Mouse (Mus musculus): ENCODE data around the gene Dnm3. TPM values are rescaled to one million over a fixed set of nuclear protein-coding genes. Genes with fewer than 3 reads are reported as not detected.

The Dnm3 gene
- total RNA-seq (2021), result 1 to 10 TPM; 3.4 to 5.9 TPM
- long read RNA-seq, experiment 1, partial matches to known transcripts, result 2 of 5 reads
- long read RNA-seq, experiment 1, other reads (novel, unspliced or antisense), result 3 of 5 reads
- long read RNA-seq, experiment 2, partial matches to known transcripts, result 1 of 12 reads
- long read RNA-seq, experiment 2, other reads (novel, unspliced or antisense), result 11 of 12 reads

- peak; percentile 83 for DNase-seq (ENCODE audit: low spot score)
Measured at GRCm38 (mm10) chr1:162477246-162478209, at the start of gene Dnm3. Gene Dnm3 (minus strand): TSS chr1:162478034.

- no peak for DNase-seq (ENCODE audit: low spot score)
Measured at GRCm38 (mm10) chr1:162515116-162515515, 37.3 kb upstream of the Dnm3 start.

GRCm38 (mm10) chr1:162510013-162510356, 32.2 kb upstream of the Dnm3 start:
- no peak for DNase-seq (ENCODE audit: low spot score)

GRCm38 (mm10) chr1:162509329-162510012, 31.6 kb upstream of the Dnm3 start:
- peak; percentile 64 for DNase-seq (ENCODE audit: low spot score)

GRCm38 (mm10) chr1:162508211-162509005, 30.6 kb upstream of the Dnm3 start:
- DNase-seq (ENCODE audit: low spot score), result no peak

- no peak for DNase-seq (ENCODE audit: low spot score)
Measured at GRCm38 (mm10) chr1:162506516-162506915, 28.7 kb upstream of the Dnm3 start.

GRCm38 (mm10) chr1:162505649-162506048, 27.8 kb upstream of the Dnm3 start:
- DNase-seq (ENCODE audit: low spot score), result no peak

GRCm38 (mm10) chr1:162476531-162477080, 1.2 kb downstream of the Dnm3 start:
- no peak for DNase-seq (ENCODE audit: low spot score)

- no peak for DNase-seq (ENCODE audit: low spot score)
Measured at GRCm38 (mm10) chr1:162472949-162473348, 4.9 kb downstream of the Dnm3 start.

GRCm38 (mm10) chr1:162471089-162471488, 6.7 kb downstream of the Dnm3 start:
- DNase-seq (ENCODE audit: low spot score), result no peak

- DNase-seq (ENCODE audit: low spot score), result no peak
Measured at GRCm38 (mm10) chr1:162469752-162470280, 8.0 kb downstream of the Dnm3 start.

- DNase-seq (ENCODE audit: low spot score), result no peak
Measured at GRCm38 (mm10) chr1:162463676-162464075, 14.2 kb downstream of the Dnm3 start.

GRCm38 (mm10) chr1:162458711-162459110, 19.1 kb downstream of the Dnm3 start:
- no peak for DNase-seq (ENCODE audit: low spot score)

GRCm38 (mm10) chr1:162456861-162457260, 21.0 kb downstream of the Dnm3 start:
- no peak for DNase-seq (ENCODE audit: low spot score)

GRCm38 (mm10) chr1:162456406-162456805, 21.4 kb downstream of the Dnm3 start:
- DNase-seq (ENCODE audit: low spot score), result no peak

- DNase-seq (ENCODE audit: low spot score), result peak; percentile 11
Measured at GRCm38 (mm10) chr1:162453578-162453977, 24.3 kb downstream of the Dnm3 start.

GRCm38 (mm10) chr1:162453030-162453429, 24.8 kb downstream of the Dnm3 start:
- DNase-seq (ENCODE audit: low spot score), result no peak

GRCm38 (mm10) chr1:162449161-162449909, 28.5 kb downstream of the Dnm3 start:
- no peak for DNase-seq (ENCODE audit: low spot score)

- DNase-seq (ENCODE audit: low spot score), result no peak
Measured at GRCm38 (mm10) chr1:162444805-162445204, 33.0 kb downstream of the Dnm3 start.

GRCm38 (mm10) chr1:162439576-162439975, 38.3 kb downstream of the Dnm3 start:
- no peak for DNase-seq (ENCODE audit: low spot score)
